Mouse (Mus musculus) midbrain, embryonic 16.5 days (tissue): ENCODE data around the gene Tbc1d30. TPM values are rescaled to one million over a fixed set of nuclear protein-coding genes. Genes with fewer than 3 reads are reported as not detected.

Experiments
- ATAC-seq: fragments of 200-750 bp; cut with Nextera tagmentation; 2 replicates; pipeline ENCODE4 v1.8.0; 2017; ENCODE audit warnings: moderate TSS enrichment
- H3K27ac ChIP-seq: fragments of 300-500 bp; sonication (generic); 2 replicates; pipeline ENCODE4 v1.5.1; 2014; ENCODE audit warnings: mild to moderate bottlenecking, low read length, mixed read lengths
- H3K27me3 ChIP-seq: fragments of 300-500 bp; sonication (generic); 2 replicates; pipeline ENCODE4 v1.6.1; 2014; ENCODE audit warnings: low read depth, low read length, mixed read lengths; ENCODE audit not compliant: control insufficient read depth, insufficient read depth
- H3K36me3 ChIP-seq: fragments of 300-500 bp; sonication (generic); 2 replicates; pipeline ENCODE4 v1.6.1; 2014; ENCODE audit warnings: mild to moderate bottlenecking, low read length, moderate library complexity, mixed read lengths; ENCODE audit not compliant: control insufficient read depth, insufficient read depth
- H3K4me1 ChIP-seq: fragments of 300-500 bp; sonication (generic); 2 replicates; pipeline ENCODE4 v1.6.1; 2014; ENCODE audit warnings: mild to moderate bottlenecking, low read length, mixed read lengths; ENCODE audit not compliant: control insufficient read depth, insufficient read depth
- H3K4me2 ChIP-seq: fragments of 300-500 bp; sonication (generic); 2 replicates; pipeline ENCODE4 v1.6.1; 2014; ENCODE audit warnings: mild to moderate bottlenecking, low read length, mixed read lengths
- H3K4me3 ChIP-seq: fragments of 300-500 bp; sonication (generic); 2 replicates; pipeline ENCODE4 v1.5.1; 2014; ENCODE audit warnings: low read depth, mild to moderate bottlenecking, low read length, moderate library complexity, mixed read lengths
- H3K9ac ChIP-seq: fragments of 300-500 bp; sonication (generic); 2 replicates; pipeline ENCODE4 v1.6.1; 2014; ENCODE audit warnings: low read depth, low read length, mixed read lengths
- H3K9me3 ChIP-seq: fragments of 300-500 bp; sonication (generic); replicated peaks from 2 replicates; pipeline ENCODE4 v1.6.1; 2014; ENCODE audit warnings: mild to moderate bottlenecking, low read length, mixed read lengths; ENCODE audit not compliant: control insufficient read depth, poor library complexity, severe bottlenecking
- WGBS: fragments of 180-500 bp; shearing (Covaris S2); extraction: QIAGEN DNeasy Blood & Tissue Kit; methylation state at CpG from one replicate; pipeline ENCODE4 v1.1.7; 2014; 5-methylcytosine and 5-hydroxymethylcytosine counted together
- polyA plus RNA-seq: library from polyadenylated mRNA; unstranded; fragments of >200 nt; fragmentation: Nextera tagmentation; extraction: Ambion mirVana; gene quantifications from 2 replicates; pipeline ENCODE4 v1.2.1, GENCODE M21; 2015

Tbc1d30 gene
- polyA plus RNA-seq, 1 experiment from 2014 or later, result 15.1 TPM

- no peak overlapping the region for H3K9ac ChIP-seq
- ATAC-seq, result no peak
- H3K4me2 ChIP-seq, result no peak overlapping the region
- H3K36me3 ChIP-seq, result peaks cover 14% of the 10 kb centered on the region
- no peak overlapping the region for H3K4me3 ChIP-seq
- no peak overlapping the region for H3K27ac ChIP-seq
- no peaks in the 10 kb centered on the region for H3K9me3 ChIP-seq
- H3K4me1 ChIP-seq, result peaks cover 10% of the 10 kb centered on the region
- WGBS, result 75% methylated on average over 16 of the region's 16 CpGs
- H3K27me3 ChIP-seq, result 0 out of 2 replicates have a peak, but pooled peaks cover 3% of the 10 kb centered on the region
These were observed 56.6 kb downstream of the Tbc1d30 start for GRCm38 (mm10) chr10:121294471-121294870.

- ATAC-seq, result no peak
- WGBS, result 72% methylated on average over 8 of the region's 8 CpGs
These were observed 57.2 kb downstream of the Tbc1d30 start for GRCm38 (mm10) chr10:121293829-121294228.

GRCm38 (mm10) chr10:121291272-121291917, 59.7 kb downstream of the Tbc1d30 start:
- peak overlapping the region; percentile 45 for H3K27ac ChIP-seq
- H3K36me3 ChIP-seq, result peaks cover 18% of the 10 kb centered on the region
- ATAC-seq, result peak; percentile 55
- peak overlapping the region; percentile 35 for H3K4me2 ChIP-seq
- peaks cover 8% of the 10 kb centered on the region for H3K4me1 ChIP-seq
- 88% methylated on average over 10 of the region's 10 CpGs for WGBS
- no peaks in the 10 kb centered on the region for H3K9me3 ChIP-seq
- H3K27me3 ChIP-seq, result 0 out of 2 replicates have a peak, but pooled peaks cover 3% of the 10 kb centered on the region
- no peak overlapping the region for H3K4me3 ChIP-seq
- H3K9ac ChIP-seq, result no peak overlapping the region; the same call in 1 of the 2 replicates

More at GRCm38 (mm10) chr10:121293829-121294228, 57.2 kb downstream of the Tbc1d30 start:
- Histone ChIP-seq H3K4me3 (no peak overlapping the region), H3K4me2 (no peak overlapping the region), H3K36me3 (peaks cover 15% of the 10 kb centered on the region), H3K27ac (no peak overlapping the region), H3K27me3 (0 out of 2 replicates have a peak, but pooled peaks cover 3% of the 10 kb centered on the region), H3K9ac (no peak overlapping the region), H3K4me1 (peaks cover 10% of the 10 kb centered on the region), H3K9me3 (no peaks in the 10 kb centered on the region)

- 15% methylated on average over 20 of the region's 20 CpGs for WGBS
- H3K36me3 ChIP-seq, result peaks cover 13% of the 10 kb centered on the region
- peak overlapping the region; percentile 35 for H3K4me2 ChIP-seq
- ATAC-seq, result peak; percentile 88
- no peak overlapping the region for H3K4me3 ChIP-seq
- no peaks in the 10 kb centered on the region for H3K9me3 ChIP-seq
- peak overlapping the region; percentile 18; the same call in 1 of the 2 replicates for H3K9ac ChIP-seq
- H3K27ac ChIP-seq, result peak overlapping the region; percentile 45
- peaks cover 8% of the 10 kb centered on the region for H3K4me1 ChIP-seq
- 0 out of 2 replicates have a peak, but pooled peaks cover 3% of the 10 kb centered on the region for H3K27me3 ChIP-seq
These were observed 60.4 kb downstream of the Tbc1d30 start for GRCm38 (mm10) chr10:121290682-121291078.

DNA sequence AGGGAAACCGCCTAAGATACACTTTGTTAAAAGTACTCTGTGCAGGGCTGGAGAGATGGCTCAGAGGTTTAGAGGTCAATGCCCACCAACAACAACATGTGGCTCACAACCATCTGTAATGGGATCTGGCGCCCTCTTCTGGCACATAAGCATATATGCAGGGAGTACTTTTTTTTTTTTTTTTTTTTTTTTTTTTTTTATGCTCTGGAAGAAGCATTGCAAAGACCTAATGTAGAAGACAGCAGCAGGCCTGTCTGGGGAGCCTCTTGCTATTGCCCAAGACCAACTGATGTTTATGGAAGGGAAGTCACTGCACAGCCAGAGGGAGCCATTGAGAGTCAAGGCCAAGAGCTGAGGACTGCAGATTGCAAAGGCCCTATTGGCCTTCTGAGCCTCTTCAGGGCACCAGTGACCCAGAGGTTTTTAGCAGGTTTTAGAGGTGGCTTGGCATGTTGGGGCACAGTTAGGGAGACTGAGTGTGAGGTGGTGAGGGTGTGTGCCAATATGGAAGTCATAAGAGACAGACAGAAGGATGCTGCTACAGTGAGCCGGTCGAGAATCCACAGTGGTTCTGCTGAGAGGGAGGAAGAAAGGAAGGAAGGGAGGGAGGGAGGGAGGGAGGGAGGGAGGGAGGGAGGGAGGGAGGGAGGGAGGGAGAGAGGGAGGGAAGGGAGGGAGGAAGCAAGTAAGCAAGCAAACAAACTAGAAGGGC, 61.0 kb downstream of the Tbc1d30 start:
- H3K36me3 ChIP-seq, result peaks cover 13% of the 10 kb centered on the region
- peak overlapping the region; percentile 50 for H3K27ac ChIP-seq
- no peak overlapping the region for H3K9ac ChIP-seq
- 0 out of 2 replicates have a peak, but pooled peaks cover 3% of the 10 kb centered on the region for H3K27me3 ChIP-seq
- no peak overlapping the region for H3K4me3 ChIP-seq
- peaks cover 8% of the 10 kb centered on the region for H3K4me1 ChIP-seq
- ATAC-seq, result peak; percentile 21; the same call in 1 of the 2 replicates
- peak overlapping the region; percentile 35 for H3K4me2 ChIP-seq
- WGBS, result 38% methylated on average over 4 of the region's 4 CpGs
- no peaks in the 10 kb centered on the region for H3K9me3 ChIP-seq

GRCm38 (mm10) chr10:121282926-121283325, 68.2 kb downstream of the Tbc1d30 start:
- no peak for ATAC-seq
- H3K9ac ChIP-seq, result no peak overlapping the region
- 87% methylated on average over 6 of the region's 6 CpGs for WGBS
- no peaks in the 10 kb centered on the region for H3K4me1 ChIP-seq
- H3K4me3 ChIP-seq, result no peak overlapping the region
- no peaks in the 10 kb centered on the region; the same call in 1 of the 2 replicates for H3K36me3 ChIP-seq
- H3K4me2 ChIP-seq, result no peak overlapping the region
- H3K9me3 ChIP-seq, result no peaks in the 10 kb centered on the region
- H3K27ac ChIP-seq, result no peak overlapping the region
- H3K27me3 ChIP-seq, result no peaks in the 10 kb centered on the region

- H3K27ac ChIP-seq, result no peak overlapping the region
These were observed 68.6 kb downstream of the Tbc1d30 start for GRCm38 (mm10) chr10:121282436-121282835.

GRCm38 (mm10) chr10:121280943-121281342, 70.1 kb downstream of the Tbc1d30 start:
- WGBS, result 90% methylated on average over 11 of the region's 11 CpGs
- no peak for ATAC-seq
- H3K4me2 ChIP-seq, result no peak overlapping the region
- no peak overlapping the region for H3K9ac ChIP-seq
- H3K27ac ChIP-seq, result no peak overlapping the region
- no peaks in the 10 kb centered on the region for H3K4me1 ChIP-seq
- no peaks in the 10 kb centered on the region for H3K9me3 ChIP-seq
- H3K36me3 ChIP-seq, result no peaks in the 10 kb centered on the region; the same call in 1 of the 2 replicates
- H3K4me3 ChIP-seq, result no peak overlapping the region
- no peaks in the 10 kb centered on the region for H3K27me3 ChIP-seq

More at GRCm38 (mm10) chr10:121282436-121282835, 68.6 kb downstream of the Tbc1d30 start:
- 82% methylated on average over 11 of the region's 11 CpGs for WGBS
- Histone ChIP-seq H3K9me3 (no peaks in the 10 kb centered on the region), H3K4me1 (no peaks in the 10 kb centered on the region), H3K36me3 (no peaks in the 10 kb centered on the region; the same call in 1 of the 2 replicates), H3K4me2 (no peak overlapping the region), H3K4me3 (no peak overlapping the region), H3K27me3 (no peaks in the 10 kb centered on the region), H3K9ac (no peak overlapping the region)
- ATAC-seq, result no peak

DNA sequence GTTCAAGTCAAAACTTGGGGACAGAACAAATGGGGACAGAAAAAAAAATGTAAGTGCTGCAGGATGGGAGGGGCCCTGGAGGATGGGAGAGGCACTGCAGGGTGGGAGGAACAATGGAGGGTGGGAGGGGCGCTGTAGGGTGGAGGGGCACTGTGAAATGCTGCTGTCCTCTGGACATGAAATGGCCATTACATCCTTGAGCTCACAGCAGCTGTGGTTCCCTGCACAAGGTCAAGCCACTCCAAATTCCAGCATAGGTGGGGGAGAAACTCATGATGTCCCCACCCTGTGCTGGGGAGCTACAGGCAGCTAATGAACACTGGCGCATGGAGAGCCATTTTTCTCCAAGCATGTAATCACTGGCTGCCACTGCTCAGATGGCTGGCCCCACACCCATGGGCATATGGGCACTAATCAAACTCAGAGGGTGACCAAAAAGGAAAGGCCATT, 74.0 kb downstream of the Tbc1d30 start:
- H3K9me3 ChIP-seq, result no peaks in the 10 kb centered on the region
- no peak overlapping the region for H3K9ac ChIP-seq
- ATAC-seq, result no peak
- no peak overlapping the region for H3K4me2 ChIP-seq
- H3K27ac ChIP-seq, result no peak overlapping the region
- no peak overlapping the region for H3K4me3 ChIP-seq
- 68% methylated on average over 2 of the region's 2 CpGs for WGBS
- no peaks in the 10 kb centered on the region for H3K4me1 ChIP-seq
- no peaks in the 10 kb centered on the region for H3K27me3 ChIP-seq
- H3K36me3 ChIP-seq, result peaks cover 19% of the 10 kb centered on the region
